Mouse (Mus musculus): ENCODE results near the gene Med11. TPM values are rescaled to one million over a fixed set of nuclear protein-coding genes. Genes with fewer than 3 reads are reported as not detected.

Med11 gene
- total and polyA plus RNA-seq, 3 experiments, result 18.1 to 37.0 (median 22.6) TPM

- H3K4me3 ChIP-seq (ENCODE audit: low read depth, low read length), result no peak overlapping the region
- ATAC-seq (ENCODE audit: extremely low read depth, insufficient number of reproducible peaks, low FRiP score, poor library complexity, severe bottlenecking) (no peak), DNase-seq (ENCODE audit: low spot score) (no peak)
- no peaks in the 10 kb centered on the region for H3K36me3 ChIP-seq (replicated peaks)
- H3K9me3 ChIP-seq (replicated peaks), result no peaks in the 10 kb centered on the region
- H3K27me3 ChIP-seq (ENCODE audit: insufficient read depth, low read length), result peaks cover 32% of the 10 kb centered on the region
- H3K4me1 ChIP-seq (ENCODE audit: insufficient read depth, low read depth, low read length), result no peaks in the 10 kb centered on the region
- no peak for TF ChIP-seq POLR2AphosphoS5 (IDR thresholded peaks at IDR 0.05; ENCODE audit: insufficient replicate concordance, low read depth, low read length)
- TF ChIP-seq CTCF (IDR thresholded peaks at IDR 0.05; ENCODE audit: low read depth, low read length), result no peak
- no peak for TF ChIP-seq GATA2 (IDR thresholded peaks at IDR 0.05; ENCODE audit: borderline replicate concordance, low read depth, low read length)
- no peak for TF ChIP-seq GATA1 (IDR thresholded peaks at IDR 0.05; ENCODE audit: borderline replicate concordance, low read length)
- TF ChIP-seq TAL1 (conservative IDR thresholded peaks at IDR 0.05; ENCODE audit: low read depth, low read length), result no peak
Measured at GRCm38 (mm10) chr11:70485498-70485897, 33.8 kb downstream of the Med11 start.

DNA sequence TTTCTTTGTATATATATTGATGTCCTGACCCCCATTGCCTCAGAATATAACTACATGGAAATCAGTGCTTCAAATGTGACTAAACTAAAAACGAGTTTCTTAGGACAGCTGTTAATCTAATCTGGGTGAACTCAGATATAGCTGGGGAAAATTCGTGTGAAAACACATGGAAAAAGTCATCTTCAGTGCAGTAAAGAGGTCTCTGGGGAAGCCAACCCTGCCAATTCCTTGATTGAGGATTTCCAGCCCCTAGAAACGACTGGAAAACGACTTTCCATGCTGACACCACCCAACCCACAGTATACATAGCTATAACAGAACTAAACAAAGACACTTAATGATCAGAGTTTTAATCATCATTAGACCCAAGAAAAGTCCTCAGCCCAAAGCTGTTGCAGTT is 36.1 kb downstream of the Med11 start:
- H3K4me3 ChIP-seq (ENCODE audit: low read depth, low read length), result no peak overlapping the region
- no peak for DNase-seq (ENCODE audit: low spot score)
- TF ChIP-seq TAL1 (conservative IDR thresholded peaks at IDR 0.05; ENCODE audit: low read depth, low read length), result no peak
- TF ChIP-seq GATA2 (IDR thresholded peaks at IDR 0.05; ENCODE audit: borderline replicate concordance, low read depth, low read length), result no peak
- TF ChIP-seq POLR2AphosphoS5 (IDR thresholded peaks at IDR 0.05; ENCODE audit: insufficient replicate concordance, low read depth, low read length), result no peak
- no peak for TF ChIP-seq GATA1 (IDR thresholded peaks at IDR 0.05; ENCODE audit: borderline replicate concordance, low read length)
- TF ChIP-seq CTCF (IDR thresholded peaks at IDR 0.05; ENCODE audit: low read depth, low read length), result no peak
- no peaks in the 10 kb centered on the region for H3K4me1 ChIP-seq (ENCODE audit: insufficient read depth, low read depth, low read length)
- H3K27me3 ChIP-seq (ENCODE audit: insufficient read depth, low read length), result peaks cover 31% of the 10 kb centered on the region
- H3K36me3 ChIP-seq (replicated peaks), result no peaks in the 10 kb centered on the region
- no peaks in the 10 kb centered on the region for H3K9me3 ChIP-seq (replicated peaks)
- ATAC-seq (ENCODE audit: extremely low read depth, insufficient number of reproducible peaks, low FRiP score, poor library complexity, severe bottlenecking), result no peak

DNA sequence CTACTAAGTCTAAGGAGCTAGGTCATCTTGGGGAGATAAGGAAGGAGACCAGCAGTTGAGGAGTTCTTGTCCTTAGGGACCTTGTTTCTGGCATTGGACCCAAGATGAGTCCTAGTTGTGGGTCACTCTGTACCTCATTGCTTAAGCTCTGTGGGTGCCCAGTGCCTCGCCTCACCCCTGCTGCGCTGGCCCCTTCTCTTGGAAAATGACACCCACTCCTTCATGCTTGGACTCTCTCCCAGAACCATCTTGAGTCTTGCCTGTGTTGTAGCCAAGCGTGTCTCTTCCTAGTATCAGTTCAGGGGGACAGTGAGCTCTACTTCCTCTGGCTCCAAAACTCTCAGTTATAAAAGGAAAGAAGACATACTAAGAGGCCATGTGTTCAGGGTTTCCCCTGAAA is 37.4 kb downstream of the Med11 start:
- DNase-seq (ENCODE audit: low spot score) (no peak), ATAC-seq (ENCODE audit: extremely low read depth, insufficient number of reproducible peaks, low FRiP score, poor library complexity, severe bottlenecking) (no peak)
- Histone ChIP-seq H3K36me3 (replicated peaks) (no peaks in the 10 kb centered on the region), H3K4me3 (ENCODE audit: low read depth, low read length) (no peak overlapping the region), H3K9me3 (replicated peaks) (no peaks in the 10 kb centered on the region), H3K27me3 (ENCODE audit: insufficient read depth, low read length) (peaks cover 25% of the 10 kb centered on the region), H3K4me1 (ENCODE audit: insufficient read depth, low read depth, low read length) (no peaks in the 10 kb centered on the region)
- TF ChIP-seq GATA1 (IDR thresholded peaks at IDR 0.05; ENCODE audit: borderline replicate concordance, low read length), result no peak
- no peak for TF ChIP-seq CTCF (IDR thresholded peaks at IDR 0.05; ENCODE audit: low read depth, low read length)
- no peak for TF ChIP-seq TAL1 (conservative IDR thresholded peaks at IDR 0.05; ENCODE audit: low read depth, low read length)
- TF ChIP-seq POLR2AphosphoS5 (IDR thresholded peaks at IDR 0.05; ENCODE audit: insufficient replicate concordance, low read depth, low read length), result no peak
- no peak for TF ChIP-seq GATA2 (IDR thresholded peaks at IDR 0.05; ENCODE audit: borderline replicate concordance, low read depth, low read length)

GRCm38 (mm10) chr11:70489684-70490083 is 38.0 kb downstream of the Med11 start:
- no peak overlapping the region for H3K4me3 ChIP-seq (ENCODE audit: low read depth, low read length)
- ATAC-seq (ENCODE audit: extremely low read depth, insufficient number of reproducible peaks, low FRiP score, poor library complexity, severe bottlenecking), result no peak
- no peaks in the 10 kb centered on the region for H3K36me3 ChIP-seq (replicated peaks)
- no peak for DNase-seq (ENCODE audit: low spot score)
- no peaks in the 10 kb centered on the region for H3K9me3 ChIP-seq (replicated peaks)
- no peaks in the 10 kb centered on the region for H3K4me1 ChIP-seq (ENCODE audit: insufficient read depth, low read depth, low read length)
- no peak for TF ChIP-seq GATA1 (IDR thresholded peaks at IDR 0.05; ENCODE audit: borderline replicate concordance, low read length)
- no peak for TF ChIP-seq POLR2AphosphoS5 (IDR thresholded peaks at IDR 0.05; ENCODE audit: insufficient replicate concordance, low read depth, low read length)
- no peak for TF ChIP-seq GATA2 (IDR thresholded peaks at IDR 0.05; ENCODE audit: borderline replicate concordance, low read depth, low read length)
- no peak for TF ChIP-seq TAL1 (conservative IDR thresholded peaks at IDR 0.05; ENCODE audit: low read depth, low read length)
- TF ChIP-seq CTCF (IDR thresholded peaks at IDR 0.05; ENCODE audit: low read depth, low read length), result no peak
- H3K27me3 ChIP-seq (ENCODE audit: insufficient read depth, low read length), result peaks cover 25% of the 10 kb centered on the region

- ATAC-seq (ENCODE audit: extremely low read depth, insufficient number of reproducible peaks, low FRiP score, poor library complexity, severe bottlenecking) (no peak), DNase-seq (ENCODE audit: low spot score) (no peak)
- no peak overlapping the region for H3K4me3 ChIP-seq (ENCODE audit: low read depth, low read length)
- H3K36me3 ChIP-seq (replicated peaks), result no peaks in the 10 kb centered on the region
- H3K27me3 ChIP-seq (ENCODE audit: insufficient read depth, low read length), result peaks cover 25% of the 10 kb centered on the region
- no peak for TF ChIP-seq CTCF (IDR thresholded peaks at IDR 0.05; ENCODE audit: low read depth, low read length)
- no peak for TF ChIP-seq POLR2AphosphoS5 (IDR thresholded peaks at IDR 0.05; ENCODE audit: insufficient replicate concordance, low read depth, low read length)
- no peak for TF ChIP-seq GATA2 (IDR thresholded peaks at IDR 0.05; ENCODE audit: borderline replicate concordance, low read depth, low read length)
- TF ChIP-seq GATA1 (IDR thresholded peaks at IDR 0.05; ENCODE audit: borderline replicate concordance, low read length), result no peak
- TF ChIP-seq TAL1 (conservative IDR thresholded peaks at IDR 0.05; ENCODE audit: low read depth, low read length), result no peak
- peaks cover 1% of the 10 kb centered on the region for H3K4me1 ChIP-seq (ENCODE audit: insufficient read depth, low read depth, low read length)
- no peaks in the 10 kb centered on the region for H3K9me3 ChIP-seq (replicated peaks)
Measured at GRCm38 (mm10) chr11:70499566-70500475, 48.1 kb downstream of the Med11 start.

DNA sequence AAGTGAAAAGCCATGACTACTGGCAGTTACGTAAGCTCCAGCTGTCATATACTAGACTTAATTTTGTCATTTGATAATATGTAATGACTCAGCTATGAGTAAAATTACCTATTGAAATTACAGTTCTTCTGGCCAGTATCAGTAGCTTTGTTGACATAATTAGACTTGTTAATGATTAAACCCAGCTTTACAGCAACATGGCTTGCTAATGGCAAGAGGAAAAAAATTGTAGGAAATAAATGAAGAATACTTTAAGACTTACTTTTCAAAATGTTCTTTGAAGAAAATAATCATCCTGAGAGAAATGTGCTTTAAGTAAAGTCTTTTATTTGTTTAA is 48.7 kb downstream of the Med11 start:
- H3K27me3 ChIP-seq (ENCODE audit: insufficient read depth, low read length), result peaks cover 29% of the 10 kb centered on the region
- no peak overlapping the region for H3K4me3 ChIP-seq (ENCODE audit: low read depth, low read length)
- no peaks in the 10 kb centered on the region for H3K36me3 ChIP-seq (replicated peaks)
- no peaks in the 10 kb centered on the region for H3K9me3 ChIP-seq (replicated peaks)
- peaks cover 7% of the 10 kb centered on the region for H3K4me1 ChIP-seq (ENCODE audit: insufficient read depth, low read depth, low read length)
- no peak for TF ChIP-seq TAL1 (conservative IDR thresholded peaks at IDR 0.05; ENCODE audit: low read depth, low read length)
- no peak for TF ChIP-seq POLR2AphosphoS5 (IDR thresholded peaks at IDR 0.05; ENCODE audit: insufficient replicate concordance, low read depth, low read length)
- TF ChIP-seq CTCF (IDR thresholded peaks at IDR 0.05; ENCODE audit: low read depth, low read length), result no peak
- TF ChIP-seq GATA2 (IDR thresholded peaks at IDR 0.05; ENCODE audit: borderline replicate concordance, low read depth, low read length), result no peak
- TF ChIP-seq GATA1 (IDR thresholded peaks at IDR 0.05; ENCODE audit: borderline replicate concordance, low read length), result no peak
- ATAC-seq (ENCODE audit: extremely low read depth, insufficient number of reproducible peaks, low FRiP score, poor library complexity, severe bottlenecking) (no peak), DNase-seq (ENCODE audit: low spot score) (no peak)
